23 mouse cellular contexts compared by ENCODE assay signal in genomic region chr9:43774427-43774826, GRCm38 (mm10).
"Had no signal": no experiment of that assay in that cellular context is flagged by ENCODE, and none has a peak within 500 bp of the region (broad histone marks: within the 10 kb centered on the region; RNA-seq: fewer than 3 reads in every experiment).

No protein-coding gene starts in this region.

- H3K27me3 ChIP-seq: heart, embryonic 12.5 days; hindbrain, embryonic 13.5 days; hindbrain, embryonic 15.5 days; intestine, embryonic 15.5 days; kidney, embryonic 15.5 days; limb, embryonic 13.5 days; limb, embryonic 15.5 days; liver, embryonic 12.5 days had no signal

- H3K9me3 ChIP-seq: heart, embryonic 10.5 days; heart, embryonic 12.5 days; hindbrain, embryonic 13.5 days; hindbrain, embryonic 15.5 days; intestine, embryonic 15.5 days; kidney, embryonic 15.5 days; limb, embryonic 13.5 days; limb, embryonic 15.5 days; liver, embryonic 12.5 days had no signal

- H3K36me3 ChIP-seq: heart, embryonic 10.5 days; heart, embryonic 12.5 days; hindbrain, embryonic 13.5 days; hindbrain, embryonic 15.5 days; intestine, embryonic 15.5 days; kidney, embryonic 15.5 days; limb, embryonic 13.5 days; limb, embryonic 15.5 days; liver, embryonic 12.5 days had no signal

- H3K9ac ChIP-seq: forebrain, postnatal 0 days; heart, embryonic 12.5 days; hindbrain, embryonic 13.5 days; hindbrain, embryonic 15.5 days; intestine, embryonic 15.5 days; kidney, embryonic 15.5 days; limb, embryonic 13.5 days; limb, embryonic 15.5 days; liver, embryonic 12.5 days had no signal

- H3K27ac ChIP-seq: heart, embryonic 10.5 days; hindbrain, embryonic 13.5 days; hindbrain, embryonic 15.5 days; intestine, embryonic 15.5 days; kidney, embryonic 15.5 days; kidney, postnatal 0 days; layer of hippocampus, adult 2 months; left cerebral cortex, adult 2 months; limb, embryonic 13.5 days; limb, embryonic 15.5 days; liver, embryonic 12.5 days had no signal

- DNase-seq: forebrain, postnatal 0 days; gastrocnemius, postnatal 10 days; gastrocnemius, postnatal 25 days; heart, adult 18-20 months; heart, postnatal 10 days; heart, postnatal 4 days; kidney, postnatal 14 days; kidney, postnatal 4 days; left cerebral cortex, postnatal 4 days had no signal

- H3K4me3 ChIP-seq: heart, embryonic 10.5 days; heart, embryonic 12.5 days; hindbrain, embryonic 13.5 days; hindbrain, embryonic 15.5 days; intestine, embryonic 15.5 days; kidney, embryonic 15.5 days; layer of hippocampus, adult 2 months; left cerebral cortex, adult 2 months; limb, embryonic 13.5 days; limb, embryonic 15.5 days; liver, embryonic 12.5 days had no signal

- ATAC-seq: forebrain, postnatal 0 days; inflammation-experienced regulatory T-cells, adult 6 months; intestine, embryonic 15.5 days; intestine, postnatal 0 days; liver, embryonic 12.5 days had no signal

- H3K4me2 ChIP-seq: heart, embryonic 12.5 days; hindbrain, embryonic 13.5 days; hindbrain, embryonic 15.5 days; intestine, embryonic 15.5 days; kidney, embryonic 15.5 days; limb, embryonic 13.5 days; limb, embryonic 15.5 days; liver, embryonic 12.5 days had no signal
